ENCODE assay signal across 12 mouse cellular contexts in genomic region chr1:51758326-51759109, GRCm38 (mm10).
DNase-seq lines count a peak whose midpoint lies in the region; ATAC-seq lines count a peak whose summit lies in the region.
"Had no signal": no experiment of that assay in that cellular context is flagged by ENCODE, and none has a peak within 500 bp of the region (broad histone marks: within the 10 kb centered on the region; RNA-seq: fewer than 3 reads in every experiment).

No protein-coding gene starts in this region.

- peak; percentile 92 for ATAC-seq in kidney, embryonic 15.5 days (replicated peaks; ENCODE audit: low FRiP score)
- no peak for ATAC-seq in inflammation-experienced regulatory T-cells, adult 6 months
- ATAC-seq: hindbrain, postnatal 0 days had no signal

- H3K4me3 ChIP-seq in kidney, embryonic 15.5 days (replicated peaks), result no peak overlapping the region
- H3K4me3 ChIP-seq: embryonic facial prominence, embryonic 15.5 days; limb, embryonic 13.5 days; megakaryocyte, embryonic 14.5 days; stomach, embryonic 15.5 days had no signal

- peaks cover 7% of the 10 kb centered on the region; the same call in 1 of the 2 replicates for H3K4me1 ChIP-seq in kidney, embryonic 15.5 days
- H3K4me1 ChIP-seq: embryonic facial prominence, embryonic 15.5 days; limb, embryonic 13.5 days; megakaryocyte, embryonic 14.5 days; stomach, embryonic 15.5 days had no signal

- H3K4me2 ChIP-seq in kidney, embryonic 15.5 days, result peak overlapping the region; percentile 17; the same call in 1 of the 2 replicates
- H3K4me2 ChIP-seq: embryonic facial prominence, embryonic 15.5 days; limb, embryonic 13.5 days; stomach, embryonic 15.5 days had no signal

- 54% methylated on average over 15 of the region's 15 CpGs for WGBS in kidney, embryonic 15.5 days

- no peak overlapping the region for H3K9ac ChIP-seq in kidney, embryonic 15.5 days
- H3K9ac ChIP-seq: embryonic facial prominence, embryonic 15.5 days; limb, embryonic 13.5 days; stomach, embryonic 15.5 days had no signal

- DNase-seq in kidney, postnatal 25 days, result no peak
- DNase-seq in ZHBTc4 (ENCODE audit: low read depth, low spot score), result peak; percentile 18
- DNase-seq in embryo, embryonic 11 days, result peak; percentile 16
- DNase-seq in mesoderm, embryonic 11.5 days (ENCODE audit: low read depth, low spot score), result peak; percentile 17
- DNase-seq in thymus, postnatal 4 days, result no peak

- peaks cover 91% of the 10 kb centered on the region for H3K36me3 ChIP-seq in kidney, embryonic 15.5 days

- H3K9me3 ChIP-seq in kidney, embryonic 15.5 days (replicated peaks), result no peaks in the 10 kb centered on the region
- H3K9me3 ChIP-seq: embryonic facial prominence, embryonic 15.5 days; limb, embryonic 13.5 days; megakaryocyte, embryonic 14.5 days; stomach, embryonic 15.5 days had no signal

- H3K27ac ChIP-seq in kidney, embryonic 15.5 days, result peak overlapping the region; percentile 69
- H3K27ac ChIP-seq: embryonic facial prominence, embryonic 15.5 days; hindbrain, postnatal 0 days; limb, embryonic 13.5 days; stomach, embryonic 15.5 days had no signal

- no peaks in the 10 kb centered on the region for H3K27me3 ChIP-seq in kidney, embryonic 15.5 days
- H3K27me3 ChIP-seq: embryonic facial prominence, embryonic 15.5 days; limb, embryonic 13.5 days; megakaryocyte, embryonic 14.5 days; stomach, embryonic 15.5 days had no signal

Comparison
In these comparisons a context has a peak if more than half of its experiments do, and no peak if none do; other contexts are left out.
1. DNase-seq: peak in ZHBTc4 (single experiment), embryo, embryonic 11 days (single experiment) and mesoderm, embryonic 11.5 days (single experiment); none in kidney, postnatal 25 days (0 of 2) and thymus, postnatal 4 days (single experiment).